Mouse (Mus musculus) megakaryocyte, embryonic 14.5 days (primary cell): ENCODE results near the gene Ctdspl.

Source experiments
- FLI1 ChIP-seq: IDR thresholded peaks from 2 replicates; pipeline ENCODE4 v1.6.1; 2012; ENCODE audit warnings: low read length, inconsistent platforms, mixed read lengths
- GATA1 ChIP-seq: IDR thresholded peaks from 3 replicates; pipeline ENCODE4 v1.6.1; 2012; ENCODE audit warnings: mixed read lengths, low read length, inconsistent platforms, borderline replicate concordance

DNA sequence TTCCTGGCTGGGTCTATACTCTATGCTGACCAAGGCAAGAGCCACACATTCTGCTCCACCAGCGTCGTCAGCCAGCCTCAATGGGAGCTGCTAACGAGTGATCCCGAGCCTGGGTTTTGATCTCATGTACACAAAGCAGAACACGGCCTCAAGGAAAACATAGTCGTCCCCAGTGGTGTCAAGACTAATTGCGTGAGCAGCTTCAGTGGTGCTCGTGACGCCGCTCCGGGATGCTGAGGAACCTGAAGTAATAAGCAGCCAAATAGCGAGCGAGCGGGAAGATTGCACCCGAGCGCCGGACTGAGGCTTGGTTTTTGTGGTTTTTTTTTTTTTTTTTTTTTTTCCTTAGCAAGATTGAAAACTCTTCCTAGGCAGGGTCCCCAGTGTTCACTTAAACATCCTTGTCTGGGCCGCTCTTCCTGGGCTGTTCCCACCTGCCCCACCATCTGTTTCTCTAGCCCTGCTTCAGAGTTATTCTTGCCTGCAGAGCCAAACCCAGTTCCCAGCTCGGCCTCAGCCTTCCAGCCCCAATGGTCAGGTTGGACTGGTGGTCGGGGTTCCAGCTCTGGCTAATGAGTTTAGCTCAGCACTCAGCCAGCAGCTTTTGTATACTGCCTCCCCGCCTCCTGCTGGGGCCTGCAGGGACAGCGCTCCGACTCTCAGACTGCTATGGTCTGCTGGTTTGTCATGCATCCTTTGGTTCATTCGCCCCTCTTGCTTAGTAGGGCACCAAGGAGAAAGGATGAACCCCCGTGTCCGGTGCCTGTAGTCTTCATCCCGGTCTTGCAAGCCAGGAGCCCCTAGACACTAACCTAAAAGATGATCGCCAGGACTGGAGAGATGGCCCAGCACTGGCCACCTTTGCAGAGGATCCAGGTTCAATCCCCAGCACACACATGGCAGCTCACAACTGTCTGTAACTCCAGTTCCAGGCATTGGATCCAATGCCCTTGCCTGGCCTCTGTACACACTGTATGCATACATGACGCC, 108.7 kb downstream of the Ctdspl start:
- TF ChIP-seq GATA1 (no peak), FLI1 (no peak)
